Mouse (Mus musculus): ENCODE results near the gene Dgki. TPM values are rescaled to one million over a fixed set of nuclear protein-coding genes. Genes with fewer than 3 reads are reported as not detected.

Dgki gene
- 6.5 and 7.1 TPM in 2 replicates for polyA plus RNA-seq (2015; fragmentation: Nextera tagmentation; extraction: Ambion mirVana)

DNA sequence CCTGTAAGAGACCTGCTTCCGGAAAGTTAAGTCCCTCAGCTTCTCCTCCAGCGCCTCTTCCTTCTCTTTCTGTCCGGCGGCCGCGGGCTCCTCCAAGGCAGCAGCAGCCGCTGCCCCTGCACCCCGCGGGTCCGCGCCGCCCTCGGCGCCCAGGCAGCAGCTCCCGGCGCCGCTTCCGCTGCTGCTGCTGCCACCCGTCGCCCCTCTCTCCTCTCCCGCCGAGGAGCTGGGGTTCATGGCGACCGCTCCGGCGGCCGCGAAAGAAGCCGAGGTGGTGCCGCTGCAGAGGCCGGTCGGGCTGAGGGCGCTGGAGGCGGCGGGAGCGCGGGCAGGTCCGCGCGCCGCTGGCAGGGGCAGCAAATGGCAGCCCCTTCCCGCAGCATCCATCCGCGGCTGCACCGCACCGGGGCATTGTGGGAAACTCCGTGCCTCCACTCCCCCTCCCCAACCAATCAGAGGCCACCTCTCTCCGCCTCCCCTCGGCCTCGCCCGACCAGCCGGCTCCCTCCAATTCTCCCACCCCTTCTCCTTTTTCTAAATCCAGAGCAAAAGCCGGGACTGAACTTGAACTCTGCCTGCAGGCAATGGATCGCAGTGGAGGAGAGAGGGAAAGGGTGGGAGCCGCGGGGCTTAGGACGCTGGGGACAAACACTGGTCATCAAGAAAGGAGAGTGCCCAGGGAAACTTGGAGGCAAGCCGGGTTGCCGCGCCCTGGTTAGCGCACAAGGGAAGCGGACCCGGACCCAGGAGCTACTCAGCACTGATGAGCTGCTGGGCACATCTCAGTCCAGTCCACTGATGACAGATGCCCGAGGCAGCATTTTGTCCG is at the start of gene Dgki:
Dgki (minus strand) TSS at position 623 of the 829 bp plus-strand sequence.
- Histone ChIP-seq H3K9me3 (replicated peaks) (no peaks in the 10 kb centered on the region), H3K27ac (replicated peaks) (peak within 1 kb of the TSS; percentile 88), H3K4me3 (replicated peaks) (peak within 1 kb of the TSS; percentile 83), H3K4me1 (peaks cover 32% of the 10 kb centered on the region), H3K4me2 (peak within 1 kb of the TSS; percentile 69), H3K27me3 (replicated peaks) (0 out of 2 replicates have a peak, but pooled peaks cover 2% of the 10 kb centered on the region), H3K36me3 (no peaks in the 10 kb centered on the region), H3K9ac (replicated peaks) (peak within 1 kb of the TSS; percentile 90)
- ATAC-seq (ENCODE audit: low FRiP score): peak; percentile 98
- under 1% methylated on average over 55 of the region's 65 CpGs for WGBS

- no peaks in the 10 kb centered on the region for H3K27me3 ChIP-seq (replicated peaks)
- H3K4me3 ChIP-seq (replicated peaks): no peak overlapping the region
- no peak overlapping the region for H3K4me2 ChIP-seq
- H3K9ac ChIP-seq (replicated peaks): no peak overlapping the region
- 75% methylated on average over 5 of the region's 5 CpGs for WGBS
- no peaks in the 10 kb centered on the region for H3K9me3 ChIP-seq (replicated peaks)
- no peaks in the 10 kb centered on the region for H3K4me1 ChIP-seq
- H3K36me3 ChIP-seq: no peaks in the 10 kb centered on the region
- H3K27ac ChIP-seq (replicated peaks): no peak overlapping the region
- no peak for ATAC-seq (ENCODE audit: low FRiP score)
These were observed 47.6 kb upstream of the Dgki start for GRCm38 (mm10) chr6:37347606-37348005.

DNA sequence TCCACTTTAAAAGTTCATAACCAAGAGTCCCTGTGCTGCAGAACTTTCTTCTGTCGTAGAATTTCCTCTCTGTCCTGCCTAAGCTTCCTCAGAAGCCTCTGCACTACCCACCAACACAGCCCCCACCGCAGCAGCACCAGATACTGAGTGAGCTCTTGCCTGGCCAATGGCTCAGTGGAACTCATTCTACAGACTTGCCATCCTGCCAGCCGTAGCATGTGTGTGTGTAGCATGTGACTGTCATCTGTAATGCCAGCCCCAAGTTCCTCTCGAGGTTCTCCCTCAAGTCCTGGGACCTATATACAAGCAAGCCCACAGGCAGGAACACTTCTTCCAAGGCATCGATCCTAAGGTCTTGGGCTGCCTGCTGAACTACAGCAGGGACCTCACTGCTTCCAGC is 38.1 kb upstream of the Dgki start:
- no peaks in the 10 kb centered on the region for H3K9me3 ChIP-seq (replicated peaks)
- H3K9ac ChIP-seq (replicated peaks): no peak overlapping the region
- peaks cover 12% of the 10 kb centered on the region for H3K4me1 ChIP-seq
- H3K4me2 ChIP-seq: no peak overlapping the region
- no peaks in the 10 kb centered on the region for H3K36me3 ChIP-seq
- no peaks in the 10 kb centered on the region for H3K27me3 ChIP-seq (replicated peaks)
- ATAC-seq (ENCODE audit: low FRiP score): no peak
- no peak overlapping the region for H3K27ac ChIP-seq (replicated peaks)
- H3K4me3 ChIP-seq (replicated peaks): no peak overlapping the region
- 88% methylated on average over 5 of the region's 5 CpGs for WGBS

- ATAC-seq (ENCODE audit: low FRiP score): peak; percentile 58; the same call in 1 of the 2 replicates
- no peak overlapping the region for H3K4me2 ChIP-seq
These were observed 36.9 kb upstream of the Dgki start for GRCm38 (mm10) chr6:37336831-37337260.

DNA sequence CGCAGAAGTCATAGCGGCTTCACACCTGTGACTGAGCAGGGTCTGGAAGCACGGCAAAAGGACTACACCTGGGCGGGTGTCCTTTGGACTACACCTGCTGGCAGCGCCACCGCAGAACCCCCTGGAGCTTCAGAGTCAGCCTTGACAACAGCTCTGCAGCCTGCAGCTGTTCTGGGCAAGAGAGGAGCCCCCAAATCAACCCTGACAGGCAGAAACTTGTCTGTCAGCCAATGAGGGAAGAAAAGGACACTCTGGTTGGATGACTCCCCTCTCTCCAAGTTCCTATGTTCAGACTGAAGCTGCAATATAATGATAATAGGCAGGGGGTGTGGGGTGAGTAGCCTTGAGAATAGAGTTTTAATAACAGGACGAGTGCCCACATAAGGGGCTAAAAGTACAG is 36.4 kb upstream of the Dgki start:
- H3K4me1 ChIP-seq: peaks cover 12% of the 10 kb centered on the region
- H3K27me3 ChIP-seq (replicated peaks): no peaks in the 10 kb centered on the region
- 56% methylated on average over 7 of the region's 7 CpGs for WGBS
- H3K4me3 ChIP-seq (replicated peaks): no peak overlapping the region
- H3K9me3 ChIP-seq (replicated peaks): no peaks in the 10 kb centered on the region
- peak; percentile 31; the same call in 1 of the 2 replicates for ATAC-seq (ENCODE audit: low FRiP score)
- no peak overlapping the region for H3K9ac ChIP-seq (replicated peaks)
- H3K4me2 ChIP-seq: no peak overlapping the region
- no peaks in the 10 kb centered on the region for H3K36me3 ChIP-seq
- peak overlapping the region; percentile 56 for H3K27ac ChIP-seq (replicated peaks)

More at GRCm38 (mm10) chr6:37336831-37337260, 36.9 kb upstream of the Dgki start:
- H3K27ac ChIP-seq (replicated peaks): peak overlapping the region; percentile 56
- WGBS: 5% methylated on average over 5 of the region's 5 CpGs
- no peaks in the 10 kb centered on the region for H3K9me3 ChIP-seq (replicated peaks)
- no peaks in the 10 kb centered on the region for H3K36me3 ChIP-seq
- H3K27me3 ChIP-seq (replicated peaks): no peaks in the 10 kb centered on the region
- no peak overlapping the region for H3K9ac ChIP-seq (replicated peaks)
- no peak overlapping the region for H3K4me3 ChIP-seq (replicated peaks)
- H3K4me1 ChIP-seq: peaks cover 12% of the 10 kb centered on the region

GRCm38 (mm10) chr6:37332846-37333245 is 32.9 kb upstream of the Dgki start:
- Histone ChIP-seq H3K9me3 (replicated peaks) (no peaks in the 10 kb centered on the region), H3K4me1 (peaks cover 42% of the 10 kb centered on the region)
- ATAC-seq (ENCODE audit: low FRiP score): no peak

GRCm38 (mm10) chr6:37329901-37330864 is 30.2 kb upstream of the Dgki start:
- peak overlapping the region; percentile 74 for H3K27ac ChIP-seq (replicated peaks)
- peaks cover 47% of the 10 kb centered on the region for H3K4me1 ChIP-seq
- H3K4me2 ChIP-seq: no peak overlapping the region
- H3K4me3 ChIP-seq (replicated peaks): no peak overlapping the region
- no peaks in the 10 kb centered on the region for H3K27me3 ChIP-seq (replicated peaks)
- 33% methylated on average over 5 of the region's 5 CpGs for WGBS
- H3K9ac ChIP-seq (replicated peaks): no peak overlapping the region
- peak; percentile 78 for ATAC-seq (ENCODE audit: low FRiP score)
- no peaks in the 10 kb centered on the region for H3K36me3 ChIP-seq
- H3K9me3 ChIP-seq (replicated peaks): no peaks in the 10 kb centered on the region

More at GRCm38 (mm10) chr6:37332846-37333245, 32.9 kb upstream of the Dgki start:
- Histone ChIP-seq H3K9ac (replicated peaks) (no peak overlapping the region), H3K27ac (replicated peaks) (no peak overlapping the region), H3K27me3 (replicated peaks) (no peaks in the 10 kb centered on the region), H3K4me3 (replicated peaks) (no peak overlapping the region), H3K4me2 (no peak overlapping the region), H3K36me3 (no peaks in the 10 kb centered on the region)
- WGBS: 41% methylated on average over 10 of the region's 10 CpGs

GRCm38 (mm10) chr6:37329376-37329775 is 29.4 kb upstream of the Dgki start:
- no peak for ATAC-seq (ENCODE audit: low FRiP score)
- Histone ChIP-seq H3K9ac (replicated peaks) (no peak overlapping the region), H3K4me3 (replicated peaks) (no peak overlapping the region), H3K27ac (replicated peaks) (peak overlapping the region; percentile 74; the same call in 1 of the 2 replicates), H3K4me2 (no peak overlapping the region), H3K9me3 (replicated peaks) (no peaks in the 10 kb centered on the region), H3K36me3 (no peaks in the 10 kb centered on the region), H3K4me1 (peaks cover 47% of the 10 kb centered on the region), H3K27me3 (replicated peaks) (no peaks in the 10 kb centered on the region)
- 80% methylated on average over 3 of the region's 3 CpGs for WGBS

GRCm38 (mm10) chr6:37328671-37329070 is 28.7 kb upstream of the Dgki start:
- Histone ChIP-seq H3K36me3 (no peaks in the 10 kb centered on the region), H3K4me2 (no peak overlapping the region), H3K9ac (replicated peaks) (no peak overlapping the region), H3K4me1 (peaks cover 47% of the 10 kb centered on the region), H3K4me3 (replicated peaks) (no peak overlapping the region), H3K9me3 (replicated peaks) (no peaks in the 10 kb centered on the region), H3K27me3 (replicated peaks) (no peaks in the 10 kb centered on the region), H3K27ac (replicated peaks) (peak overlapping the region; percentile 74; the same call in 1 of the 2 replicates)
- ATAC-seq (ENCODE audit: low FRiP score): no peak
- WGBS: 33% methylated on average over 7 of the region's 7 CpGs

DNA sequence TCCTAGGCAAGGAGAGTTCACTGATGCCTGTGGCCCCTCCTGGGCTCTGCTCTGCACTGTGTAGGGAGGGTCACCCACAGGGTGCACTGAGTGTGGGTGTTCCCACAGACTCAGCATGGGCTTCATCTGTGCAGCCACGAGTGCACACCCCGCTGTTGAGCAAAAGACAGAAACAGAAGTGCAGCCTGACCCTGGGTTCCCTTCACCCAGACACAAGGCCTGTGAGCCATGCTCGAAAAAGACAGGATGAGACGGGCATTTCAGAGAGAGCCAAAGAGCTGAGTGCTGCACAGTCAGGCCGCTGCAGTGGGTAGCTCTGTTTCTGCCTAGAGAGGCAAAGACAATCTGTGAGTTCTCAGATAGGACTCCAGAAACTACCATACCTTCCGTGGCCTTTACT is 27.5 kb upstream of the Dgki start:
- WGBS: 52% methylated on average over 6 of the region's 6 CpGs
- H3K27ac ChIP-seq (replicated peaks): peak overlapping the region; percentile 74; the same call in 1 of the 2 replicates
- H3K4me3 ChIP-seq (replicated peaks): no peak overlapping the region
- no peaks in the 10 kb centered on the region for H3K27me3 ChIP-seq (replicated peaks)
- no peak overlapping the region for H3K4me2 ChIP-seq
- peaks cover 47% of the 10 kb centered on the region for H3K4me1 ChIP-seq
- no peaks in the 10 kb centered on the region for H3K36me3 ChIP-seq
- H3K9ac ChIP-seq (replicated peaks): no peak overlapping the region
- ATAC-seq (ENCODE audit: low FRiP score): no peak
- no peaks in the 10 kb centered on the region for H3K9me3 ChIP-seq (replicated peaks)

- H3K9me3 ChIP-seq (replicated peaks): no peaks in the 10 kb centered on the region
- no peak overlapping the region for H3K4me3 ChIP-seq (replicated peaks)
- H3K9ac ChIP-seq (replicated peaks): no peak overlapping the region
- no peak for ATAC-seq (ENCODE audit: low FRiP score)
- 35% methylated on average over 8 of the region's 8 CpGs for WGBS
- no peaks in the 10 kb centered on the region for H3K36me3 ChIP-seq
- H3K4me2 ChIP-seq: no peak overlapping the region
- H3K4me1 ChIP-seq: peaks cover 47% of the 10 kb centered on the region
- H3K27me3 ChIP-seq (replicated peaks): no peaks in the 10 kb centered on the region
- H3K27ac ChIP-seq (replicated peaks): peak overlapping the region; percentile 51; the same call in 1 of the 2 replicates
These were observed 26.6 kb upstream of the Dgki start for GRCm38 (mm10) chr6:37326603-37326955.

Data from neural tube, embryonic 15.5 days (tissue).